ENCODE assay signal across 8 mouse cellular contexts in genomic region chr4:41683303-41683702, GRCm38 (mm10). TPM values are rescaled to one million over a fixed set of nuclear protein-coding genes. Genes with fewer than 3 reads are reported as not detected.
DNase-seq lines count a peak whose midpoint lies in the region; ATAC-seq lines count a peak whose summit lies in the region.
"Not testable (repeated sequence)": the region's sequence is repeated elsewhere in the genome, so short reads cannot be mapped to it uniquely, and the experiment has no call there.

No protein-coding gene starts in this region.

- H3K4me2 ChIP-seq in forebrain, embryonic 14.5 days (ENCODE audit: low read length), result 0 out of 2 replicates have a peak overlapping the region, but pooled peaks have one; percentile 32
- peak overlapping the region; percentile 38; the same call in 1 of the 2 replicates for H3K4me2 ChIP-seq in heart, embryonic 14.5 days (ENCODE audit: low read length)
- peak overlapping the region; percentile 41 for H3K4me2 ChIP-seq in hindbrain, embryonic 16.5 days (ENCODE audit: low read length)
- peak overlapping the region; percentile 48 for H3K4me2 ChIP-seq in lung, embryonic 15.5 days
- H3K4me2 ChIP-seq in midbrain, embryonic 16.5 days (ENCODE audit: low read length), result peak overlapping the region; percentile 43
- 0 out of 2 replicates have a peak overlapping the region, but pooled peaks have one; percentile 33 for H3K4me2 ChIP-seq in stomach, embryonic 15.5 days

- WGBS in embryonic facial prominence, embryonic 10.5 days, result 3% methylated on average over 19 of the region's 27 CpGs
- under 1% methylated on average over 18 of the region's 27 CpGs for WGBS in forebrain, embryonic 14.5 days
- WGBS in heart, embryonic 14.5 days, result 0% methylated on average over 1 of the region's 27 CpGs
- 0% methylated on average over 2 of the region's 27 CpGs for WGBS in hindbrain, embryonic 16.5 days
- WGBS in lung, embryonic 15.5 days, result 0% methylated on average over 1 of the region's 27 CpGs
- WGBS in midbrain, embryonic 16.5 days, result 1% methylated on average over 12 of the region's 27 CpGs
- 1% methylated on average over 13 of the region's 27 CpGs for WGBS in stomach, embryonic 15.5 days

- not testable (repeated sequence) for H3K9me3 ChIP-seq in embryonic facial prominence, embryonic 10.5 days; forebrain, embryonic 14.5 days (replicated peaks; ENCODE audit: control insufficient read depth, low read length); heart, embryonic 14.5 days (ENCODE audit: control insufficient read depth, low read length); hindbrain, embryonic 16.5 days (ENCODE audit: control insufficient read depth, low read length); lung, embryonic 15.5 days; midbrain, embryonic 16.5 days (replicated peaks; ENCODE audit: control insufficient read depth, low read length, poor library complexity, severe bottlenecking); stomach, embryonic 15.5 days

- peak; percentile 38 for ATAC-seq in forebrain, embryonic 14.5 days
- not testable (repeated sequence) for ATAC-seq in heart, embryonic 14.5 days (ENCODE audit: insufficient number of reproducible peaks, insufficient read depth, low FRiP score, low read depth)
- ATAC-seq in hindbrain, embryonic 16.5 days, result peak; percentile 17
- ATAC-seq in lung, embryonic 15.5 days (ENCODE audit: borderline replicate concordance, extremely low read depth, low FRiP score, low TSS enrichment), result peak; percentile 45; the same call in 1 of the 2 replicates
- ATAC-seq in midbrain, embryonic 16.5 days, result peak; percentile 30
- ATAC-seq in stomach, embryonic 15.5 days (ENCODE audit: insufficient read depth, low FRiP score, low read depth), result peak; percentile 45; the same call in 1 of the 2 replicates

- H3K27me3 ChIP-seq in embryonic facial prominence, embryonic 10.5 days (replicated peaks; ENCODE audit: low read depth, poor library complexity, severe bottlenecking), result peaks cover 28% of the 10 kb centered on the region
- H3K27me3 ChIP-seq in forebrain, embryonic 14.5 days (replicated peaks; ENCODE audit: control insufficient read depth, insufficient read depth, low read length); heart, embryonic 14.5 days (ENCODE audit: control insufficient read depth, insufficient read depth, low read length); hindbrain, embryonic 16.5 days (replicated peaks; ENCODE audit: control insufficient read depth, insufficient read depth, low read length); lung, embryonic 15.5 days; midbrain, embryonic 16.5 days (ENCODE audit: control insufficient read depth, insufficient read depth, low read depth, low read length); stomach, embryonic 15.5 days (replicated peaks): not testable (repeated sequence)

- not testable (repeated sequence) for DNase-seq in embryonic facial prominence, embryonic 10.5 days (ENCODE audit: low spot score); forebrain, embryonic 14.5 days (ENCODE audit: low spot score)
- peak; percentile 57 for DNase-seq in kidney, postnatal 10 days

- H3K4me1 ChIP-seq in embryonic facial prominence, embryonic 10.5 days, result peaks cover 61% of the 10 kb centered on the region
- peaks cover 38% of the 10 kb centered on the region for H3K4me1 ChIP-seq in forebrain, embryonic 14.5 days (ENCODE audit: control insufficient read depth, insufficient read depth, low read length)
- peaks cover 15 to 28% of the 10 kb centered on the region in 2 experiments for H3K4me1 ChIP-seq in heart, embryonic 14.5 days (ENCODE audit: control insufficient read depth in 2 of 2, insufficient read depth in 2 of 2, low read length in 2 of 2)
- peaks cover 23% of the 10 kb centered on the region for H3K4me1 ChIP-seq in hindbrain, embryonic 16.5 days (ENCODE audit: control insufficient read depth, insufficient read depth, low read depth, low read length)
- peaks cover 30% of the 10 kb centered on the region for H3K4me1 ChIP-seq in lung, embryonic 15.5 days
- peaks cover 15% of the 10 kb centered on the region; the same call in 1 of the 2 replicates for H3K4me1 ChIP-seq in midbrain, embryonic 16.5 days (ENCODE audit: control insufficient read depth, insufficient read depth, low read length)
- H3K4me1 ChIP-seq in stomach, embryonic 15.5 days, result peaks cover 31% of the 10 kb centered on the region

- H3K27ac ChIP-seq in embryonic facial prominence, embryonic 10.5 days (replicated peaks), result peak overlapping the region; percentile 72; the same call in 1 of the 2 replicates
- not testable (repeated sequence) for H3K27ac ChIP-seq in forebrain, embryonic 14.5 days (ENCODE audit: low read depth, low read length); heart, embryonic 14.5 days (replicated peaks in 1 of 2; ENCODE audit: control insufficient read depth in 1 of 2, insufficient read depth in 1 of 2, low read depth in 2 of 2, low read length in 2 of 2); hindbrain, embryonic 16.5 days (ENCODE audit: low read depth, low read length); lung, embryonic 15.5 days; midbrain, embryonic 16.5 days (ENCODE audit: low read length); stomach, embryonic 15.5 days

- not testable (repeated sequence) for H3K36me3 ChIP-seq in embryonic facial prominence, embryonic 10.5 days (replicated peaks); forebrain, embryonic 14.5 days (ENCODE audit: control insufficient read depth, insufficient read depth, low read length); heart, embryonic 14.5 days (ENCODE audit: control insufficient read depth, insufficient read depth, low read length); hindbrain, embryonic 16.5 days (ENCODE audit: control insufficient read depth, insufficient read depth, low read length); lung, embryonic 15.5 days; midbrain, embryonic 16.5 days (ENCODE audit: control insufficient read depth, insufficient read depth, low read length); stomach, embryonic 15.5 days

- H3K9ac ChIP-seq in forebrain, embryonic 14.5 days (ENCODE audit: low read length); heart, embryonic 14.5 days (ENCODE audit: low read length); hindbrain, embryonic 16.5 days (ENCODE audit: low read depth, low read length); lung, embryonic 15.5 days; midbrain, embryonic 16.5 days (ENCODE audit: low read depth, low read length); stomach, embryonic 15.5 days: not testable (repeated sequence)

- peak overlapping the region; percentile 44; the same call in 1 of the 2 replicates for H3K4me3 ChIP-seq in embryonic facial prominence, embryonic 10.5 days
- H3K4me3 ChIP-seq in forebrain, embryonic 14.5 days (ENCODE audit: low read depth, low read length); midbrain, embryonic 16.5 days (ENCODE audit: low read depth, low read length); stomach, embryonic 15.5 days (replicated peaks): not testable (repeated sequence)
- H3K4me3 ChIP-seq in heart, embryonic 14.5 days (ENCODE audit: control insufficient read depth in 1 of 2, insufficient read depth in 1 of 2, low read depth in 1 of 2, low read length in 2 of 2), result peak overlapping the region in 1 of 2 experiments; percentile 18; a peak in 1 of 4 replicates
- H3K4me3 ChIP-seq in hindbrain, embryonic 16.5 days (ENCODE audit: low read length), result peak overlapping the region; percentile 20; the same call in 1 of the 2 replicates
- H3K4me3 ChIP-seq in lung, embryonic 15.5 days, result peak overlapping the region; percentile 24; the same call in 1 of the 2 replicates

RNA-seq across cellular contexts. Expression of gene Cntfr, which starts 13.6 kb away (rescaled TPM):
- polyA plus RNA-seq in embryonic facial prominence, embryonic 10.5 days (2016; fragmentation: Nextera tagmentation; extraction: Ambion mirVana), result 8.6 and 11.1 TPM in 2 replicates
- polyA plus RNA-seq in forebrain, embryonic 14.5 days (2014; fragmentation: Nextera tagmentation; extraction: Ambion mirVana), result 12.6 and 12.7 TPM in 2 replicates
- polyA plus RNA-seq in heart, embryonic 14.5 days (2014; fragmentation: Nextera tagmentation; extraction: Ambion mirVana), result 1.2 and 2.8 TPM in 2 replicates
- 22.5 and 29.5 TPM in 2 replicates for polyA plus RNA-seq in hindbrain, embryonic 16.5 days (2015; fragmentation: Nextera tagmentation; extraction: Ambion mirVana)
- polyA plus RNA-seq in lung, embryonic 15.5 days (2015; fragmentation: Nextera tagmentation; extraction: Ambion mirVana), result 7.8 TPM in 2 replicates
- 28.1 and 28.3 TPM in 2 replicates for polyA plus RNA-seq in midbrain, embryonic 16.5 days (2015; fragmentation: Nextera tagmentation; extraction: Ambion mirVana)
- polyA plus RNA-seq in stomach, embryonic 15.5 days (2015; fragmentation: Nextera tagmentation; extraction: Ambion mirVana), result 8.3 and 11.8 TPM in 2 replicates

RNA-seq across cellular contexts. Expression of gene Il11ra1, which starts 16.5 kb away (rescaled TPM):
- polyA plus RNA-seq in embryonic facial prominence, embryonic 10.5 days (2016; fragmentation: Nextera tagmentation; extraction: Ambion mirVana), result 146 and 188 TPM in 2 replicates
- 23.9 and 24.3 TPM in 2 replicates for polyA plus RNA-seq in forebrain, embryonic 14.5 days (2014; fragmentation: Nextera tagmentation; extraction: Ambion mirVana)
- polyA plus RNA-seq in heart, embryonic 14.5 days (2014; fragmentation: Nextera tagmentation; extraction: Ambion mirVana), result 120 and 136 TPM in 2 replicates
- polyA plus RNA-seq in hindbrain, embryonic 16.5 days (2015; fragmentation: Nextera tagmentation; extraction: Ambion mirVana), result 46.4 and 46.6 TPM in 2 replicates
- 131 and 136 TPM in 2 replicates for polyA plus RNA-seq in lung, embryonic 15.5 days (2015; fragmentation: Nextera tagmentation; extraction: Ambion mirVana)
- 31.5 and 36.3 TPM in 2 replicates for polyA plus RNA-seq in midbrain, embryonic 16.5 days (2015; fragmentation: Nextera tagmentation; extraction: Ambion mirVana)
- 153 and 157 TPM in 2 replicates for polyA plus RNA-seq in stomach, embryonic 15.5 days (2015; fragmentation: Nextera tagmentation; extraction: Ambion mirVana)

RNA-seq across cellular contexts. Expression of gene Rpp25l, which starts 30.0 kb away (rescaled TPM):
- 91.2 and 91.9 TPM in 2 replicates for polyA plus RNA-seq in embryonic facial prominence, embryonic 10.5 days (2016; fragmentation: Nextera tagmentation; extraction: Ambion mirVana)
- polyA plus RNA-seq in forebrain, embryonic 14.5 days (2014; fragmentation: Nextera tagmentation; extraction: Ambion mirVana), result 72.2 and 83.3 TPM in 2 replicates
- polyA plus RNA-seq in heart, embryonic 14.5 days (2014; fragmentation: Nextera tagmentation; extraction: Ambion mirVana), result 47.1 and 48.6 TPM in 2 replicates
- 63.6 and 65.2 TPM in 2 replicates for polyA plus RNA-seq in hindbrain, embryonic 16.5 days (2015; fragmentation: Nextera tagmentation; extraction: Ambion mirVana)
- polyA plus RNA-seq in lung, embryonic 15.5 days (2015; fragmentation: Nextera tagmentation; extraction: Ambion mirVana), result 80.4 and 89.8 TPM in 2 replicates
- 52.3 and 52.4 TPM in 2 replicates for polyA plus RNA-seq in midbrain, embryonic 16.5 days (2015; fragmentation: Nextera tagmentation; extraction: Ambion mirVana)
- 59.5 and 61.1 TPM in 2 replicates for polyA plus RNA-seq in stomach, embryonic 15.5 days (2015; fragmentation: Nextera tagmentation; extraction: Ambion mirVana)

RNA-seq across cellular contexts. Expression of gene Dctn3, which starts 39.7 kb away (rescaled TPM):
- 133 and 140 TPM in 2 replicates for polyA plus RNA-seq in embryonic facial prominence, embryonic 10.5 days (2016; fragmentation: Nextera tagmentation; extraction: Ambion mirVana)
- 301 and 330 TPM in 2 replicates for polyA plus RNA-seq in forebrain, embryonic 14.5 days (2014; fragmentation: Nextera tagmentation; extraction: Ambion mirVana)
- polyA plus RNA-seq in heart, embryonic 14.5 days (2014; fragmentation: Nextera tagmentation; extraction: Ambion mirVana), result 122 and 134 TPM in 2 replicates
- 309 and 323 TPM in 2 replicates for polyA plus RNA-seq in hindbrain, embryonic 16.5 days (2015; fragmentation: Nextera tagmentation; extraction: Ambion mirVana)
- 133 and 136 TPM in 2 replicates for polyA plus RNA-seq in lung, embryonic 15.5 days (2015; fragmentation: Nextera tagmentation; extraction: Ambion mirVana)
- polyA plus RNA-seq in midbrain, embryonic 16.5 days (2015; fragmentation: Nextera tagmentation; extraction: Ambion mirVana), result 295 and 313 TPM in 2 replicates
- polyA plus RNA-seq in stomach, embryonic 15.5 days (2015; fragmentation: Nextera tagmentation; extraction: Ambion mirVana), result 124 and 130 TPM in 2 replicates

RNA-seq across cellular contexts. Expression of gene Enho, which starts 43.2 kb away (rescaled TPM):
- polyA plus RNA-seq in embryonic facial prominence, embryonic 10.5 days (2016; fragmentation: Nextera tagmentation; extraction: Ambion mirVana), result 19.3 and 19.8 TPM in 2 replicates
- polyA plus RNA-seq in forebrain, embryonic 14.5 days (2014; fragmentation: Nextera tagmentation; extraction: Ambion mirVana), result 64.7 and 73.9 TPM in 2 replicates
- 3.9 and 6.3 TPM in 2 replicates for polyA plus RNA-seq in heart, embryonic 14.5 days (2014; fragmentation: Nextera tagmentation; extraction: Ambion mirVana)
- polyA plus RNA-seq in hindbrain, embryonic 16.5 days (2015; fragmentation: Nextera tagmentation; extraction: Ambion mirVana), result 115 and 117 TPM in 2 replicates
- polyA plus RNA-seq in lung, embryonic 15.5 days (2015; fragmentation: Nextera tagmentation; extraction: Ambion mirVana), result 8.1 and 9.7 TPM in 2 replicates
- polyA plus RNA-seq in midbrain, embryonic 16.5 days (2015; fragmentation: Nextera tagmentation; extraction: Ambion mirVana), result 103 and 120 TPM in 2 replicates
- polyA plus RNA-seq in stomach, embryonic 15.5 days (2015; fragmentation: Nextera tagmentation; extraction: Ambion mirVana), result 18.3 and 24.0 TPM in 2 replicates
